In genomic region chr6:41829516-41829915, GRCm38 (mm10) we compare ENCODE assay signal across 41 mouse cellular contexts. TPM values are rescaled to one million over a fixed set of nuclear protein-coding genes. Genes with fewer than 3 reads are reported as not detected.
"Had no signal": no experiment of that assay in that cellular context is flagged by ENCODE, and none has a peak within 500 bp of the region (broad histone marks: within the 10 kb centered on the region; RNA-seq: fewer than 3 reads in every experiment).

No protein-coding gene starts in this region.

- DNase-seq: heart, postnatal 10 days; heart, postnatal 14 days; heart, postnatal 36 days; heart, postnatal 4 days; kidney, adult 11 months; kidney, adult 18-20 months; kidney, adult 2 months; kidney, adult 8-10 months; kidney, adult 9 months; kidney, postnatal 10 days; kidney, postnatal 14 days; kidney, postnatal 25 days; kidney, postnatal 36 days; kidney, postnatal 4 days; layer of hippocampus, adult 9-11 months; layer of hippocampus, postnatal 36 days had no signal

RNA-seq across cellular contexts. Expression of gene Pip, which starts 17.8 kb away (rescaled TPM):
- polyA plus RNA-seq: heart, embryonic 11.5 days; heart, embryonic 12.5 days; heart, embryonic 13.5 days; heart, embryonic 14.5 days; heart, embryonic 15.5 days; heart, embryonic 16.5 days; heart, postnatal 0 days; hindbrain, embryonic 10.5 days; hindbrain, embryonic 11.5 days; hindbrain, embryonic 12.5 days; hindbrain, embryonic 13.5 days; hindbrain, embryonic 14.5 days; hindbrain, embryonic 15.5 days; hindbrain, embryonic 16.5 days; hindbrain, postnatal 0 days; inflammation-experienced regulatory T-cells, adult 6 months; intestine, embryonic 14.5 days; intestine, embryonic 15.5 days; intestine, embryonic 16.5 days; intestine, postnatal 0 days; kidney, adult 2 months; kidney, embryonic 14.5 days; kidney, embryonic 15.5 days; kidney, embryonic 16.5 days; kidney, postnatal 0 days; large intestine, adult 2 months had no signal

RNA-seq across cellular contexts. Expression of gene Sval2, which starts 23.3 kb away (rescaled TPM):
- polyA plus RNA-seq: heart, embryonic 11.5 days; heart, embryonic 12.5 days; heart, embryonic 13.5 days; heart, embryonic 14.5 days; heart, embryonic 15.5 days; heart, embryonic 16.5 days; heart, postnatal 0 days; hindbrain, embryonic 10.5 days; hindbrain, embryonic 11.5 days; hindbrain, embryonic 12.5 days; hindbrain, embryonic 13.5 days; hindbrain, embryonic 14.5 days; hindbrain, embryonic 15.5 days; hindbrain, embryonic 16.5 days; hindbrain, postnatal 0 days; inflammation-experienced regulatory T-cells, adult 6 months; intestine, embryonic 14.5 days; intestine, embryonic 15.5 days; intestine, embryonic 16.5 days; intestine, postnatal 0 days; kidney, adult 2 months; kidney, embryonic 14.5 days; kidney, embryonic 15.5 days; kidney, embryonic 16.5 days; kidney, postnatal 0 days; large intestine, adult 2 months had no signal

RNA-seq across cellular contexts. Expression of gene Olfr459, which starts 54.5 kb away (rescaled TPM):
- polyA plus RNA-seq: heart, embryonic 11.5 days; heart, embryonic 12.5 days; heart, embryonic 13.5 days; heart, embryonic 14.5 days; heart, embryonic 15.5 days; heart, embryonic 16.5 days; heart, postnatal 0 days; hindbrain, embryonic 10.5 days; hindbrain, embryonic 11.5 days; hindbrain, embryonic 12.5 days; hindbrain, embryonic 13.5 days; hindbrain, embryonic 14.5 days; hindbrain, embryonic 15.5 days; hindbrain, embryonic 16.5 days; hindbrain, postnatal 0 days; inflammation-experienced regulatory T-cells, adult 6 months; intestine, embryonic 15.5 days; intestine, embryonic 16.5 days; kidney, adult 2 months; kidney, embryonic 14.5 days; kidney, embryonic 15.5 days; kidney, embryonic 16.5 days; kidney, postnatal 0 days; large intestine, adult 2 months had no signal
